Mouse (Mus musculus) thymus, postnatal 0 days (tissue): ENCODE results near the gene Gm18336. TPM values are rescaled to one million over a fixed set of nuclear protein-coding genes. Genes with fewer than 3 reads are reported as not detected.
"Not testable (repeated sequence)": the region's sequence is repeated elsewhere in the genome, so short reads cannot be mapped to it uniquely, and the experiment has no call there.

ENCODE experiments used
- DNase-seq: peaks from one replicate; pipeline ENCODE4 v3.0.0-alpha.2; 2015; ENCODE audit warnings: low spot score
- polyA plus RNA-seq: library from polyadenylated mRNA; unstranded; fragments of >200 nt; fragmentation: Nextera tagmentation; extraction: Ambion mirVana; gene quantifications from 2 replicates; pipeline ENCODE4 v1.2.1, GENCODE M21; 2015

Gm18336 gene
- polyA plus RNA-seq = not detected in 2 replicates

GRCm38 (mm10) chrX:73398636-73399035 lies at the start of gene Gm18336:
Gm18336 (minus strand) TSS chrX:73398736.
- not testable (repeated sequence) for DNase-seq

DNA sequence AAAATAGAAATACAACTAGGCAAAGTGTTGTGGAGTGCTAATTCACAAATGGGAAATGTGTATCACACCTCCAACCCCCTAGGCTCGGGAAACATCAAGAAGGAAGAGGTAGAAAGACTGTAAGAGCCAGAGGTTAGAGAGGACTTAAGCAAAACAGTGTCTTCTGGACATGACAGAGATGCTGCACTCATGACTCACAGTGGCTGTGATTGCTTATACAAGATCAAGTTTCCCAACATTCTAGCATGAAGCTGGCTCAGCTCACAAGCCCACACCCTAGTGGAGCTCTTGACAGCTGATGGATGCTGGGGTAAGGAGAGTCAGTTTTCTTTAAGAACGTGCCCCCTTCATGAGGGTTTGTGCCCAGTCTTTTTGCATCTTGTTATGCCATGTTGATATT lies 42.9 kb upstream of the Gm18336 start:
- no peak for DNase-seq

DNA sequence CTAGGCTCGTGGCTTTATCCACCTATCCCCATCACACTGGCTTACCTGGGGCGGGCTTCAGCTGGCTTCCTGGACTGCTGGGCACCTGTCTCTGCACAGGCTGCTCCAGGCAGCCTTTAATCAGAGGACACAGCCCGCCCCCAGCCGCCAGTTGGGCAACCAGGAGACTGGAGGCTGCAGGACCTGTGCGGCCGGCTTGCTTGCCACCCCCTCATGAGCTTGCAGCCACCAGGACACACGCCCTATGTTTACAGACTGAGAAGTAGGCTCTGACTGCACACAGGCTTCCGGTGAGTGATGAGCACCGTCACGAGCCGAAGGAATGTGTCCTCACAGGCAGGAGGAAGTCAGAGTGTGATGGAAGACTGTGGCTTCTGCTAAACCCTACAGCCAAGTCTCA lies 36.7 kb upstream of the Gm18336 start, which contains the start of gene Trex2:
TSS of gene Trex2 (minus strand) at position 93 of the 400 bp plus-strand sequence.
- no peak for DNase-seq

DNA sequence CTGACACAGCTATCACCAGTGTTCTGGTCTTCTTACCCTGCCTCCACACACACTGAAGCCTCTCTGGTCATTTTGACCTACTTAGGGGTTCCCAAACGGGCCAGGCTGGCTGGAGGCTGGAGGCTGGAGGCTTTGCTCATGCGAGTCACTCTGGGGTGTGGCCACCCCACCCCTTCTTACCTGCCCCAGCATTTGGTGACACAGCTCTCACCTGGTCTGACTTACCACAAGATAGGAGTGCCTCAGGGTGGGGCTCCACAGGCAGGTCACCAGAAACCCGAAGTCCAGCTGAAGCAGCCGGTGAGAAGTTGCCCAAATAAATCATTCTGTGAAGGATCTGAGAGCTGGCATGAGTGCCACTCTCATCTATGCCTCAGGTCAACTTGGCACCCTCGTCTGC lies 34.3 kb upstream of the Gm18336 start:
- no peak for DNase-seq

- DNase-seq = peak; percentile 14
Observed at GRCm38 (mm10) chrX:73430036-73430435, 31.5 kb upstream of the Gm18336 start.

GRCm38 (mm10) chrX:73412767-73413166 lies 14.2 kb upstream of the Gm18336 start:
- DNase-seq = no peak

- no peak for DNase-seq
Observed at GRCm38 (mm10) chrX:73410880-73411517, 12.5 kb upstream of the Gm18336 start, which contains the start of gene Zfp92. Zfp92 (plus strand) TSS chrX:73411096.

GRCm38 (mm10) chrX:73401616-73402015 lies 3.1 kb upstream of the Gm18336 start:
- DNase-seq = no peak

- no peak for DNase-seq
Observed at GRCm38 (mm10) chrX:73400951-73401350, 2.4 kb upstream of the Gm18336 start.

- DNase-seq = no peak
Observed at GRCm38 (mm10) chrX:73396446-73396845, 2.1 kb downstream of the Gm18336 start.

DNA sequence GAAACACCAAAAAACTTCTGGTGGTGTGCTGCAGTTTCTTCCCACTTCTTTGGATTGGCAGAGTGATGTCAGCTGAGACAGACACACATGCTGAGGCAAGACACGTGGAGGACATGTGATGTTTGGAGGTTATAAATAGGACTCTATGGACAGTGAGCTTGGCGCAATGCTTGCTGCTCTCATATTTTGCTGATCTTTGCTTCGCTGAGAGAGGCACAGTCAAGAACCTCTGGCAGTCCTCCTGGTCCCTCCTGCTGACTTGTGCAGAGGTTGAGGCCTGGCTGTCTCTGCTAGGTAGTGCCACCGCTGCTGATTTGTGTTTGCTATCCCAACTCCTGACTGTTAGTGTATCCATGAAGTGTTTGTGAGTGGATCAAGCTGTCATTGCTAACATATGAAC lies 7.1 kb downstream of the Gm18336 start:
- DNase-seq = no peak

- DNase-seq = no peak
Observed at GRCm38 (mm10) chrX:73384924-73385323, 13.6 kb downstream of the Gm18336 start.

DNA sequence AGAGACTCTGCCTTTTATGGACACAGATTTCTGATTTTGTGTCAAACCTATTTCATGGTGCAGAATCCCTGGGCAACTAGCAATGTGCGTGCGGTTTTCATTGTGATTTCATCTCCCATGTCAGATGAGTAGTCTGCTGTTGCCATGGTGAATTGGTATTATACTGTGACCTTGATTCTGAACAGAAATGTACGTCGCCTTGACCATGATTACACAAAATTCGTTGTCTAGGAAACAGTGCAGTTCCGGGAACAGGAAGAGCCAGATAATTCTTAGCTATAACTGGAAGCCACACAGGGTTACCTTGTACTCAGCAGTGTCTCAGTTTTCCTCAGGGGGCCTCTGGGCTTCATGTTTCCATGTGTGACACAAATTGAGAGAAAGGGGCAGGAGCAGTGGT lies 14.1 kb downstream of the Gm18336 start:
- no peak for DNase-seq

- no peak for DNase-seq
Observed at GRCm38 (mm10) chrX:73363291-73363690, 35.2 kb downstream of the Gm18336 start.

DNA sequence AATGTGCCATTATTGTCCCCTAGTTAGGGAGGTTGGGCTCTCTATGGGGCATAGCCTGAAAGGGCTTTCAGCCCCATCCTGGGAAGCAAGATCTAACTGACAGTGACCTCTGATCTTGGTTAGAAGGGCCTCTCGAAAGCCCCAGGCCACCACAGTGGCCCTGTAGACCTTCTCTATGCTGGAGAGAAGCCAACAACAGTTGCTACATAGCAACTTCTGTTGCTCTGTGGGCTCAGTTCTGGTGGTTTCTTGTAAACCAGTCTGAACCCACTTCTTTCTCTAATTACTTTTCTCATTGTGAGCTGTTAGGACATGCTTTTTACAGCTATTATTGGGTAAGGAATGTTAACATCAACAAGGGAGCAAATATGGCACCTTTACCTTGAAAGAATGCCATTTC lies 41.8 kb downstream of the Gm18336 start:
- no peak for DNase-seq

DNA sequence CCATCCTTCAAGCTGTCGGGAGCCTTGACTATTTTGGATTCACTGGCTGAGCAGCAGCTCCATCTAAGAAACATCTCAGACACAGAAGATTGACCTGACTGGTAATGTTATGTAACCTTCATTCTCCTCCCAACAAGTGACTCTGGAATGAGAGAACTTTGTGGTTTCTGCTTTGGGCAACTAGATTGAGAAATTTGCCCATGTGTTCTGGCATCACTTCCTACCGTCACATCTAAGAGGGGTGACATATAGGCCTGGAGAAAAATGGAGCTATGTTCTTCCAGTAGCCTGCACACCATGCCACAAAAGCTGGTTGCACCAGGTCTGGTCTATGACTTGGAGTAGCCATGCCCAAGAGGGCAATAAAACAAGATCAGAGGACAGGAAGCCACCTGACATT lies 42.4 kb downstream of the Gm18336 start:
- no peak for DNase-seq

Other genes with a start within 250 kb of the Gm18336 start
- gene Xlr5b, start 249.9 kb downstream of the Gm18336 start, polyA plus RNA-seq = 0.10 and 0.23 TPM in 2 replicates
- 0.23 and 0.29 TPM in 2 replicates for gene DXBay18, start 249.3 kb downstream of the Gm18336 start, polyA plus RNA-seq
- gene Spin2d, start 221.7 kb downstream of the Gm18336 start, polyA plus RNA-seq = not detected in 2 replicates
- gene Xlr3b, start 206.5 kb downstream of the Gm18336 start, polyA plus RNA-seq = 0.44 and 4.8 TPM in 2 replicates
- gene Xlr4b, start 184.4 kb downstream of the Gm18336 start, polyA plus RNA-seq = 60.8 and 71.0 TPM in 2 replicates
- gene F8a, start 170.4 kb downstream of the Gm18336 start, polyA plus RNA-seq = 19.1 and 20.4 TPM in 2 replicates
- gene Xlr4c, start 155.6 kb downstream of the Gm18336 start, polyA plus RNA-seq = 24.2 and 36.5 TPM in 2 replicates
- not detected in 2 replicates for gene Xlr3c, start 133.3 kb downstream of the Gm18336 start, polyA plus RNA-seq
- gene Xlr5a, start 105.8 kb downstream of the Gm18336 start, polyA plus RNA-seq = 0.18 TPM in 1 of 2 replicates, not detected in the other
- 0.10 TPM in 1 of 2 replicates, not detected in the other for gene Xlr5c, start 105.8 kb downstream of the Gm18336 start, polyA plus RNA-seq
- gene Gm45015, start 61.9 kb downstream of the Gm18336 start, polyA plus RNA-seq = not detected in 2 replicates
- gene Zfp275, start 56.1 kb downstream of the Gm18336 start, polyA plus RNA-seq = 5.6 and 5.7 TPM in 2 replicates
- gene Zfp92, start 12.4 kb upstream of the Gm18336 start, polyA plus RNA-seq = not detected in 2 replicates
- 0.50 and 0.77 TPM in 2 replicates for gene Trex2, start 36.6 kb upstream of the Gm18336 start, polyA plus RNA-seq
- gene Haus7, start 60.3 kb upstream of the Gm18336 start, polyA plus RNA-seq = 44.7 and 46.3 TPM in 2 replicates
- gene Bgn, start 84.9 kb upstream of the Gm18336 start, polyA plus RNA-seq = 9.5 and 12.5 TPM in 2 replicates
- gene Atp2b3, start 104.3 kb upstream of the Gm18336 start, polyA plus RNA-seq = 0.03 TPM in 1 of 2 replicates, not detected in the other
- gene Dusp9, start 240.7 kb upstream of the Gm18336 start, polyA plus RNA-seq = 0.35 and 0.46 TPM in 2 replicates